12 mouse cellular contexts compared by ENCODE assay signal in the genomic region with DNA sequence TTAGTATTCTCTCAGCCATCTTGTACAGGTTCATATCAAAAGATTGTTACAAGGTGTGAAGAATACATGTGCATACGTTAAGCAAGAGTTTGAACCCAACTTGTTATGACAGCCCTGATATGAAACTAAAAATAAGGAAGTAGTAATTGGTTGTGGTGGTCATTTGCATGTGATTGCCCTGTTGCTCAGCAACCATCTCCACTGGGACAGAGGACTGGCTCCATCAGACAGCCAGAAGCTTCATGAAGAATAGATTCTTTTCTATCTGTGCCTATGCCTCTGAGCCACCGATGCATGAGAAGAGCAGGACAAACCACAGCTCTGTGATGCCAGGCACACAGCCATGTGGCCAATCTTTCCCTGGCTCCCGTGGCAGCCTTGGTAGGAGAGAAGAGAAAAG. TPM values are rescaled to one million over a fixed set of nuclear protein-coding genes. Genes with fewer than 3 reads are reported as not detected.
DNase-seq lines count a peak whose midpoint lies in the region; ATAC-seq lines count a peak whose summit lies in the region.
"Had no signal": no experiment of that assay in that cellular context is flagged by ENCODE, and none has a peak within 500 bp of the region (broad histone marks: within the 10 kb centered on the region; RNA-seq: fewer than 3 reads in every experiment).

No protein-coding gene starts in this region.

- peak overlapping the region; percentile 42 for H3K27ac ChIP-seq in heart, embryonic 16.5 days (ENCODE audit: low read length)
- no peak overlapping the region for H3K27ac ChIP-seq in hindbrain, embryonic 15.5 days (replicated peaks)
- H3K27ac ChIP-seq: forebrain, embryonic 13.5 days; neural tube, embryonic 12.5 days had no signal

- H3K27me3 ChIP-seq in heart, embryonic 16.5 days (ENCODE audit: control insufficient read depth, insufficient read depth, low read length) = no peaks in the 10 kb centered on the region
- H3K27me3 ChIP-seq in hindbrain, embryonic 15.5 days = no peaks in the 10 kb centered on the region
- H3K27me3 ChIP-seq: neural tube, embryonic 12.5 days had no signal

- no peak overlapping the region for H3K4me3 ChIP-seq in heart, embryonic 16.5 days (ENCODE audit: low read length)
- H3K4me3 ChIP-seq in hindbrain, embryonic 15.5 days = no peak overlapping the region
- H3K4me3 ChIP-seq: forebrain, embryonic 13.5 days; neural tube, embryonic 12.5 days had no signal

- 0 out of 2 replicates have a peak, but pooled peaks cover 3% of the 10 kb centered on the region for H3K36me3 ChIP-seq in heart, embryonic 16.5 days (ENCODE audit: control insufficient read depth, insufficient read depth)
- no peaks in the 10 kb centered on the region for H3K36me3 ChIP-seq in hindbrain, embryonic 15.5 days
- H3K36me3 ChIP-seq: neural tube, embryonic 12.5 days had no signal

- DNase-seq in heart, adult 9 months (ENCODE audit: low spot score in 2 of 2) = no peak
- DNase-seq in retina, postnatal 1 day = peak; percentile 43
- no peak for DNase-seq in retina, embryonic 14.5 days (ENCODE audit: low spot score)
- no peak for DNase-seq in yolk sac, embryonic 10.5 days (ENCODE audit: low spot score)
- DNase-seq in layer of hippocampus, postnatal 25 days (ENCODE audit: extremely low spot score in 1 of 2, low spot score in 1 of 2) = no peak
- DNase-seq: cerebellum, adult 11 months; kidney, postnatal 25 days had no signal

- 56% methylated on average over 3 of the region's 3 CpGs for WGBS in heart, embryonic 16.5 days
- WGBS in hindbrain, embryonic 15.5 days = 43% methylated on average over 3 of the region's 3 CpGs

- H3K4me2 ChIP-seq in heart, embryonic 16.5 days (ENCODE audit: low read depth, low read length) = no peak overlapping the region
- H3K4me2 ChIP-seq in hindbrain, embryonic 15.5 days = no peak overlapping the region
- H3K4me2 ChIP-seq: forebrain, embryonic 13.5 days; neural tube, embryonic 12.5 days had no signal

- H3K9me3 ChIP-seq in heart, embryonic 16.5 days (replicated peaks; ENCODE audit: control insufficient read depth, low read length) = no peaks in the 10 kb centered on the region
- H3K9me3 ChIP-seq in hindbrain, embryonic 15.5 days = no peaks in the 10 kb centered on the region
- H3K9me3 ChIP-seq: neural tube, embryonic 12.5 days had no signal

- H3K9ac ChIP-seq in heart, embryonic 16.5 days (ENCODE audit: low read length) = no peak overlapping the region
- H3K9ac ChIP-seq in hindbrain, embryonic 15.5 days = no peak overlapping the region
- H3K9ac ChIP-seq: forebrain, embryonic 13.5 days; neural tube, embryonic 12.5 days had no signal

- ATAC-seq in heart, embryonic 16.5 days (replicated peaks; ENCODE audit: extremely low read depth, insufficient read depth, low FRiP score) = no peak
- 0 out of 2 replicates have a peak, but pooled peaks have one; percentile 30 for ATAC-seq in hindbrain, embryonic 15.5 days (ENCODE audit: low FRiP score, low read depth)
- ATAC-seq: forebrain, embryonic 13.5 days had no signal

- peaks cover 28% of the 10 kb centered on the region for H3K4me1 ChIP-seq in heart, embryonic 16.5 days (ENCODE audit: control insufficient read depth, insufficient read depth, low read length)
- no peaks in the 10 kb centered on the region for H3K4me1 ChIP-seq in hindbrain, embryonic 15.5 days (replicated peaks)
- H3K4me1 ChIP-seq: forebrain, embryonic 13.5 days; neural tube, embryonic 12.5 days had no signal

RNA-seq across cellular contexts. Expression of a gene that starts 14.5 kb away (rescaled TPM):
- 148 and 158 TPM in 2 replicates for polyA plus RNA-seq in heart, embryonic 16.5 days (2015; fragmentation: Nextera tagmentation; extraction: Ambion mirVana)
- polyA plus RNA-seq in hindbrain, embryonic 15.5 days (2015; fragmentation: Nextera tagmentation; extraction: Ambion mirVana) = 18.9 and 20.9 TPM in 2 replicates
- under 1 TPM; 0.73 to 0.98 TPM for total RNA-seq in layer of hippocampus, postnatal 25 days (2021)

RNA-seq across cellular contexts. Expression of a gene that starts 34.6 kb away (rescaled TPM):
- 0.16 TPM in 1 of 2 replicates, not detected in the other for polyA plus RNA-seq in heart, embryonic 16.5 days (2015; fragmentation: Nextera tagmentation; extraction: Ambion mirVana)
- 0.09 and 0.21 TPM in 2 replicates for polyA plus RNA-seq in hindbrain, embryonic 15.5 days (2015; fragmentation: Nextera tagmentation; extraction: Ambion mirVana)
- under 1 TPM; 0.66 TPM for total RNA-seq in layer of hippocampus, postnatal 25 days (2021)
- polyA plus RNA-seq: lung, embryonic 16.5 days had no signal
